Mouse (Mus musculus): ENCODE data around the gene Kcnj14. TPM values are rescaled to one million over a fixed set of nuclear protein-coding genes. Genes with fewer than 3 reads are reported as not detected.

Gene Kcnj14
- polyA plus RNA-seq, 1 experiment from 2014 or later = 0.20 TPM

- Histone ChIP-seq H3K4me3 (ENCODE audit: low read depth, low read length) (0 out of 2 replicates have a peak overlapping the region, but pooled peaks have one; percentile 0), H3K9ac (replicated peaks; ENCODE audit: low read depth) (no peak overlapping the region), H3K9me3 (ENCODE audit: low read length) (no peaks in the 10 kb centered on the region), H3K4me2 (replicated peaks; ENCODE audit: low read depth, low read length) (peak overlapping the region; percentile 54), H3K27ac (ENCODE audit: low read length) (no peak overlapping the region), H3K36me3 (ENCODE audit: insufficient read depth, low read length) (no peaks in the 10 kb centered on the region), H3K4me1 (ENCODE audit: insufficient read depth, low read depth, low read length) (peaks cover 4% of the 10 kb centered on the region; the same call in 1 of the 2 replicates), H3K27me3 (replicated peaks; ENCODE audit: insufficient read depth, low read length) (peaks cover 12% of the 10 kb centered on the region; the same call in 1 of the 2 replicates)
- peak; percentile 55; the same call in 1 of the 2 replicates for ATAC-seq
- peak; percentile 52 for DNase-seq (ENCODE audit: low spot score)
- WGBS = 10% methylated on average over 15 of the region's 17 CpGs
- no peak for TF ChIP-seq CTCF (IDR thresholded peaks at IDR 0.05)
- no peak for TF ChIP-seq EP300 (IDR thresholded peaks at IDR 0.05)
Measured at GRCm38 (mm10) chr7:45786661-45787413, 37.7 kb downstream of the Kcnj14 start.

GRCm38 (mm10) chr7:45786136-45786578 lies 38.4 kb downstream of the Kcnj14 start:
- Histone ChIP-seq H3K27me3 (replicated peaks; ENCODE audit: insufficient read depth, low read length) (peaks cover 12% of the 10 kb centered on the region; the same call in 1 of the 2 replicates), H3K9me3 (ENCODE audit: low read length) (no peaks in the 10 kb centered on the region), H3K9ac (replicated peaks; ENCODE audit: low read depth) (no peak overlapping the region), H3K4me2 (replicated peaks; ENCODE audit: low read depth, low read length) (peak overlapping the region; percentile 54), H3K4me1 (ENCODE audit: insufficient read depth, low read depth, low read length) (peaks cover 4% of the 10 kb centered on the region; the same call in 1 of the 2 replicates), H3K27ac (ENCODE audit: low read length) (no peak overlapping the region), H3K4me3 (ENCODE audit: low read depth, low read length) (0 out of 2 replicates have a peak overlapping the region, but pooled peaks have one; percentile 0), H3K36me3 (ENCODE audit: insufficient read depth, low read length) (no peaks in the 10 kb centered on the region)
- DNase-seq (ENCODE audit: low spot score) (no peak), ATAC-seq (no peak)
- TF ChIP-seq CTCF (IDR thresholded peaks at IDR 0.05) (no peak), EP300 (IDR thresholded peaks at IDR 0.05) (no peak)
- 2% methylated on average over 14 of the region's 14 CpGs for WGBS

GRCm38 (mm10) chr7:45785388-45786135 lies 39.0 kb downstream of the Kcnj14 start:
- Histone ChIP-seq H3K4me3 (ENCODE audit: low read depth, low read length) (0 out of 2 replicates have a peak overlapping the region, but pooled peaks have one; percentile 19), H3K27ac (ENCODE audit: low read length) (no peak overlapping the region), H3K36me3 (ENCODE audit: insufficient read depth, low read length) (no peaks in the 10 kb centered on the region), H3K4me1 (ENCODE audit: insufficient read depth, low read depth, low read length) (peaks cover 4% of the 10 kb centered on the region; the same call in 1 of the 2 replicates), H3K4me2 (replicated peaks; ENCODE audit: low read depth, low read length) (peak overlapping the region; percentile 54), H3K27me3 (replicated peaks; ENCODE audit: insufficient read depth, low read length) (peaks cover 12% of the 10 kb centered on the region; the same call in 1 of the 2 replicates), H3K9ac (replicated peaks; ENCODE audit: low read depth) (no peak overlapping the region), H3K9me3 (ENCODE audit: low read length) (no peaks in the 10 kb centered on the region)
- WGBS = 1% methylated on average over 32 of the region's 42 CpGs
- no peak; the same call in 1 of the 2 replicates for TF ChIP-seq CTCF (IDR thresholded peaks at IDR 0.05)
- TF ChIP-seq EP300 (IDR thresholded peaks at IDR 0.05) = no peak
- no peak for DNase-seq (ENCODE audit: low spot score)
- no peak for ATAC-seq

GRCm38 (mm10) chr7:45784524-45785372 lies 39.8 kb downstream of the Kcnj14 start, which contains the start of gene Sult2b1:
TSS of gene Sult2b1 (minus strand) at chr7:45784669.
- peak within 1 kb of the TSS; percentile 85 for H3K4me2 ChIP-seq (replicated peaks; ENCODE audit: low read depth, low read length)
- ATAC-seq = no peak
- H3K4me3 ChIP-seq (ENCODE audit: low read depth, low read length) = peak within 1 kb of the TSS; percentile 49
- H3K27ac ChIP-seq (ENCODE audit: low read length) = no peak within 1 kb of the TSS
- WGBS = 24% methylated on average over 19 of the region's 20 CpGs
- 0 out of 2 replicates have a peak within 1 kb of the TSS, but pooled peaks have one; percentile 23 for H3K9ac ChIP-seq (replicated peaks; ENCODE audit: low read depth)
- H3K27me3 ChIP-seq (replicated peaks; ENCODE audit: insufficient read depth, low read length) = peaks cover 12% of the 10 kb centered on the region; the same call in 1 of the 2 replicates
- H3K4me1 ChIP-seq (ENCODE audit: insufficient read depth, low read depth, low read length) = peaks cover 4% of the 10 kb centered on the region; the same call in 1 of the 2 replicates
- H3K36me3 ChIP-seq (ENCODE audit: insufficient read depth, low read length) = no peaks in the 10 kb centered on the region
- H3K9me3 ChIP-seq (ENCODE audit: low read length) = no peaks in the 10 kb centered on the region
- TF ChIP-seq EP300 (IDR thresholded peaks at IDR 0.05) (no peak), CTCF (IDR thresholded peaks at IDR 0.05) (no peak)
- DNase-seq (ENCODE audit: low spot score) = peak; percentile 45

GRCm38 (mm10) chr7:45783511-45784091 lies 41.0 kb downstream of the Kcnj14 start, which contains the start of gene Lmtk3:
TSS of gene Lmtk3 (plus strand) at chr7:45783738.
- 0 out of 2 replicates have a peak within 1 kb of the TSS, but pooled peaks have one; percentile 23 for H3K9ac ChIP-seq (replicated peaks; ENCODE audit: low read depth)
- DNase-seq (ENCODE audit: low spot score) (peak; percentile 84), ATAC-seq (peak; percentile 81)
- peaks cover 12% of the 10 kb centered on the region; the same call in 1 of the 2 replicates for H3K27me3 ChIP-seq (replicated peaks; ENCODE audit: insufficient read depth, low read length)
- peak within 1 kb of the TSS; percentile 85 for H3K4me2 ChIP-seq (replicated peaks; ENCODE audit: low read depth, low read length)
- TF ChIP-seq EP300 (IDR thresholded peaks at IDR 0.05) = no peak
- TF ChIP-seq CTCF (IDR thresholded peaks at IDR 0.05) = peak; percentile 57
- no peaks in the 10 kb centered on the region for H3K9me3 ChIP-seq (ENCODE audit: low read length)
- no peaks in the 10 kb centered on the region for H3K36me3 ChIP-seq (ENCODE audit: insufficient read depth, low read length)
- H3K27ac ChIP-seq (ENCODE audit: low read length) = no peak within 1 kb of the TSS
- peak within 1 kb of the TSS; percentile 49 for H3K4me3 ChIP-seq (ENCODE audit: low read depth, low read length)
- 1% methylated on average over 38 of the region's 38 CpGs for whole genome bisulfite sequencing
- peaks cover 4% of the 10 kb centered on the region; the same call in 1 of the 2 replicates for H3K4me1 ChIP-seq (ENCODE audit: insufficient read depth, low read depth, low read length)

All from lung, postnatal 0 days (tissue).